Mouse (Mus musculus) ES-Bruce4 (cell line): ENCODE results near the gene Ift57.

Source experiments
- CTCF ChIP-seq: IDR thresholded peaks from one replicate; pipeline ENCODE4 v1.8.1; 2011; ENCODE audit warnings: low read depth, low read length
- EP300 ChIP-seq: IDR thresholded peaks from 2 replicates; pipeline ENCODE4 v1.6.1; 2011; ENCODE audit warnings: low read depth, low read length; ENCODE audit not compliant: insufficient read depth
- POLR2A ChIP-seq: IDR thresholded peaks from one replicate; pipeline ENCODE4 v1.8.1; 2011; ENCODE audit warnings: low read length; ENCODE audit not compliant: insufficient read depth

- TF ChIP-seq EP300 (no peak), CTCF (no peak), POLR2A (no peak)
These were observed 25.2 kb downstream of the Ift57 start for GRCm38 (mm10) chr16:49724232-49724631.
